Mouse (Mus musculus) neural tube, embryonic 12.5 days (tissue): ENCODE results near the gene Fntb. TPM values are rescaled to one million over a fixed set of nuclear protein-coding genes. Genes with fewer than 3 reads are reported as not detected.
"Not testable (repeated sequence)": the region's sequence is repeated elsewhere in the genome, so short reads cannot be mapped to it uniquely, and the experiment has no call there.

ENCODE experiments used
- ATAC-seq: fragments of 200-750 bp; cut with Nextera tagmentation; 2 replicates; pipeline ENCODE4 v1.8.0; 2017; ENCODE audit warnings: low read depth, mild to moderate bottlenecking, moderate TSS enrichment, moderate library complexity; ENCODE audit not compliant: low FRiP score
- H3K27ac ChIP-seq: fragments of 300-500 bp; sonication (generic); 2 replicates; pipeline ENCODE4 v1.5.1; 2016
- H3K27me3 ChIP-seq: fragments of 300-500 bp; sonication (generic); replicated peaks from 2 replicates; pipeline ENCODE4 v1.6.1; 2016; ENCODE audit warnings: mild to moderate bottlenecking
- H3K36me3 ChIP-seq: fragments of 300-500 bp; sonication (generic); 2 replicates; pipeline ENCODE4 v1.6.1; 2016; ENCODE audit warnings: mild to moderate bottlenecking
- H3K4me1 ChIP-seq: fragments of 300-500 bp; sonication (generic); 2 replicates; pipeline ENCODE4 v1.6.1; 2016
- H3K4me2 ChIP-seq: fragments of 300-500 bp; sonication (generic); replicated peaks from 2 replicates; pipeline ENCODE4 v1.6.1; 2016; ENCODE audit warnings: mild to moderate bottlenecking
- H3K4me3 ChIP-seq: fragments of 300-500 bp; sonication (generic); 2 replicates; pipeline ENCODE4 v1.5.1; 2016
- H3K9ac ChIP-seq: fragments of 300-500 bp; sonication (generic); 2 replicates; pipeline ENCODE4 v1.6.1; 2016; ENCODE audit warnings: mild to moderate bottlenecking
- H3K9me3 ChIP-seq: fragments of 300-500 bp; sonication (generic); 2 replicates; pipeline ENCODE4 v1.6.1; 2016; ENCODE audit warnings: mild to moderate bottlenecking
- WGBS: fragments of 180-500 bp; shearing (Covaris S2); methylation state at CpG from one replicate; pipeline ENCODE4 v1.1.7; 2016; 5-methylcytosine and 5-hydroxymethylcytosine counted together
- polyA plus RNA-seq: library from polyadenylated mRNA; unstranded; fragments of >200 nt; fragmentation: Nextera tagmentation; extraction: Ambion mirVana; gene quantifications from 2 replicates; pipeline ENCODE4 v1.2.1, GENCODE M21; 2016

The Fntb gene
- polyA plus RNA-seq, 1 experiment from 2014 or later = 38.1 TPM

GRCm38 (mm10) chr12:76853378-76854142 is 88.2 kb downstream of the Fntb start:
- no peaks in the 10 kb centered on the region for H3K9me3 ChIP-seq
- no peak overlapping the region for H3K4me2 ChIP-seq
- H3K9ac ChIP-seq = no peak overlapping the region
- H3K27me3 ChIP-seq = no peaks in the 10 kb centered on the region
- ATAC-seq = no peak
- WGBS = 79% methylated on average over 1 of the region's 1 CpGs
- no peak overlapping the region for H3K27ac ChIP-seq
- H3K4me1 ChIP-seq = no peaks in the 10 kb centered on the region; the same call in 1 of the 2 replicates
- no peaks in the 10 kb centered on the region for H3K36me3 ChIP-seq
- H3K4me3 ChIP-seq = no peak overlapping the region

GRCm38 (mm10) chr12:76857087-76857486 is 91.7 kb downstream of the Fntb start:
- 76% methylated on average over 10 of the region's 10 CpGs for WGBS
- H3K4me1 ChIP-seq = no peaks in the 10 kb centered on the region; the same call in 1 of the 2 replicates
- H3K9ac ChIP-seq = no peak overlapping the region
- H3K27ac ChIP-seq = no peak overlapping the region
- ATAC-seq = 0 out of 2 replicates have a peak, but pooled peaks have one; percentile 53
- no peaks in the 10 kb centered on the region for H3K27me3 ChIP-seq
- H3K4me2 ChIP-seq = no peak overlapping the region
- H3K36me3 ChIP-seq = no peaks in the 10 kb centered on the region
- no peaks in the 10 kb centered on the region for H3K9me3 ChIP-seq
- H3K4me3 ChIP-seq = no peak overlapping the region

GRCm38 (mm10) chr12:76858788-76859187 is 93.4 kb downstream of the Fntb start:
- H3K4me1 ChIP-seq, H3K4me3 ChIP-seq, ATAC-seq, H3K27me3 ChIP-seq, H3K27ac ChIP-seq, H3K9me3 ChIP-seq, H3K9ac ChIP-seq, H3K4me2 ChIP-seq: not testable (repeated sequence)
- 57% methylated on average over 6 of the region's 6 CpGs for WGBS
- peaks cover 11% of the 10 kb centered on the region; the same call in 1 of the 2 replicates for H3K36me3 ChIP-seq

GRCm38 (mm10) chr12:76863651-76864050 is 98.3 kb downstream of the Fntb start:
- no peaks in the 10 kb centered on the region for H3K27me3 ChIP-seq
- ATAC-seq = no peak
- no peak overlapping the region for H3K4me2 ChIP-seq
- H3K27ac ChIP-seq = no peak overlapping the region
- no peaks in the 10 kb centered on the region for H3K9me3 ChIP-seq
- WGBS = 80% methylated on average over 11 of the region's 11 CpGs
- H3K4me3 ChIP-seq = no peak overlapping the region
- no peak overlapping the region for H3K9ac ChIP-seq
- no peaks in the 10 kb centered on the region for H3K4me1 ChIP-seq
- peaks cover 11% of the 10 kb centered on the region; the same call in 1 of the 2 replicates for H3K36me3 ChIP-seq

- WGBS = 85% methylated on average over 13 of the region's 13 CpGs
Observed at GRCm38 (mm10) chr12:76865266-76865665, 99.9 kb downstream of the Fntb start.

GRCm38 (mm10) chr12:76867586-76868280 is 102.3 kb downstream of the Fntb start:
- Histone ChIP-seq H3K9me3 (no peaks in the 10 kb centered on the region), H3K4me1 (no peaks in the 10 kb centered on the region), H3K9ac (no peak overlapping the region), H3K27ac (no peak overlapping the region), H3K36me3 (peaks cover 10% of the 10 kb centered on the region; the same call in 1 of the 2 replicates), H3K4me3 (no peak overlapping the region), H3K27me3 (no peaks in the 10 kb centered on the region), H3K4me2 (no peak overlapping the region)
- ATAC-seq = no peak
- 70% methylated on average over 10 of the region's 10 CpGs for WGBS

More at GRCm38 (mm10) chr12:76865266-76865665, 99.9 kb downstream of the Fntb start:
- Histone ChIP-seq H3K27ac (no peak overlapping the region), H3K36me3 (peaks cover 11% of the 10 kb centered on the region; the same call in 1 of the 2 replicates), H3K27me3 (no peaks in the 10 kb centered on the region), H3K9me3 (no peaks in the 10 kb centered on the region), H3K4me1 (no peaks in the 10 kb centered on the region), H3K9ac (no peak overlapping the region), H3K4me2 (no peak overlapping the region), H3K4me3 (no peak overlapping the region)
- no peak for ATAC-seq

GRCm38 (mm10) chr12:76868463-76869198 is 103.2 kb downstream of the Fntb start:
- WGBS = 76% methylated on average over 14 of the region's 14 CpGs
- H3K4me1 ChIP-seq = no peaks in the 10 kb centered on the region

GRCm38 (mm10) chr12:76869561-76869960 is 104.2 kb downstream of the Fntb start:
- no peaks in the 10 kb centered on the region for H3K4me1 ChIP-seq
- WGBS = 93% methylated on average over 7 of the region's 7 CpGs
- no peak for ATAC-seq

More at GRCm38 (mm10) chr12:76868463-76869198, 103.2 kb downstream of the Fntb start:
- H3K9me3 ChIP-seq = no peaks in the 10 kb centered on the region
- no peak overlapping the region for H3K9ac ChIP-seq
- H3K36me3 ChIP-seq = peaks cover 1% of the 10 kb centered on the region; the same call in 1 of the 2 replicates
- no peak overlapping the region for H3K27ac ChIP-seq
- no peaks in the 10 kb centered on the region for H3K27me3 ChIP-seq
- ATAC-seq = no peak
- no peak overlapping the region for H3K4me2 ChIP-seq
- no peak overlapping the region for H3K4me3 ChIP-seq

GRCm38 (mm10) chr12:76872767-76873316 is 107.5 kb downstream of the Fntb start:
- 90% methylated on average over 7 of the region's 7 CpGs for WGBS
- Histone ChIP-seq H3K9me3 (no peaks in the 10 kb centered on the region), H3K4me3 (no peak overlapping the region), H3K27me3 (no peaks in the 10 kb centered on the region), H3K36me3 (0 out of 2 replicates have a peak, but pooled peaks cover 6% of the 10 kb centered on the region), H3K9ac (no peak overlapping the region), H3K4me1 (no peaks in the 10 kb centered on the region), H3K27ac (no peak overlapping the region), H3K4me2 (no peak overlapping the region)
- ATAC-seq = no peak

More at GRCm38 (mm10) chr12:76869561-76869960, 104.2 kb downstream of the Fntb start:
- no peak overlapping the region for H3K27ac ChIP-seq
- no peak overlapping the region for H3K9ac ChIP-seq
- H3K27me3 ChIP-seq = no peaks in the 10 kb centered on the region
- H3K36me3 ChIP-seq = no peaks in the 10 kb centered on the region
- H3K4me3 ChIP-seq = no peak overlapping the region
- no peaks in the 10 kb centered on the region for H3K9me3 ChIP-seq
- H3K4me2 ChIP-seq = no peak overlapping the region

- Histone ChIP-seq H3K4me2 (no peak overlapping the region), H3K4me1 (no peaks in the 10 kb centered on the region), H3K9me3 (no peaks in the 10 kb centered on the region), H3K9ac (no peak overlapping the region), H3K36me3 (0 out of 2 replicates have a peak, but pooled peaks cover 6% of the 10 kb centered on the region), H3K4me3 (no peak overlapping the region), H3K27ac (no peak overlapping the region), H3K27me3 (no peaks in the 10 kb centered on the region)
- ATAC-seq = no peak
- 57% methylated on average over 9 of the region's 9 CpGs for WGBS
Observed at GRCm38 (mm10) chr12:76874826-76875225, 109.4 kb downstream of the Fntb start.

GRCm38 (mm10) chr12:76879242-76879641 is 113.9 kb downstream of the Fntb start:
- H3K4me1 ChIP-seq = no peaks in the 10 kb centered on the region
- H3K27me3 ChIP-seq = no peaks in the 10 kb centered on the region
- H3K4me3 ChIP-seq = no peak overlapping the region
- H3K36me3 ChIP-seq = 0 out of 2 replicates have a peak, but pooled peaks cover 6% of the 10 kb centered on the region
- WGBS = 6% methylated on average over 5 of the region's 5 CpGs
- no peak overlapping the region for H3K9ac ChIP-seq
- ATAC-seq = no peak
- no peaks in the 10 kb centered on the region for H3K9me3 ChIP-seq
- H3K4me2 ChIP-seq = no peak overlapping the region
- no peak overlapping the region for H3K27ac ChIP-seq
